Mouse (Mus musculus) liver, embryonic 15.5 days (tissue): ENCODE measurements around the gene Hist1h2ai. TPM values are rescaled to one million over a fixed set of nuclear protein-coding genes. Genes with fewer than 3 reads are reported as not detected.
A peak's percentile ranks its signal among the peaks of the same experiment; 100 is the strongest.
"Not testable (repeated sequence)": the region's sequence is repeated elsewhere in the genome, so short reads cannot be mapped to it uniquely, and the experiment has no call there.

Source experiments
- ATAC-seq: fragments of 200-750 bp; cut with Nextera tagmentation; 2 replicates; pipeline ENCODE4 v1.8.0; 2017; ENCODE audit warnings: moderate number of reproducible peaks, mild to moderate bottlenecking, moderate library complexity; ENCODE audit not compliant: insufficient read depth
- H3K27ac ChIP-seq: fragments of 300-500 bp; sonication (generic); replicated peaks from 2 replicates; pipeline ENCODE4 v1.5.1; 2015; ENCODE audit warnings: mild to moderate bottlenecking, inconsistent platforms
- H3K27me3 ChIP-seq: fragments of 300-500 bp; sonication (generic); 2 replicates; pipeline ENCODE4 v1.6.1; 2015; ENCODE audit warnings: mild to moderate bottlenecking, inconsistent platforms
- H3K36me3 ChIP-seq: fragments of 300-500 bp; sonication (generic); replicated peaks from 2 replicates; pipeline ENCODE4 v1.6.1; 2015; ENCODE audit warnings: moderate library complexity, mild to moderate bottlenecking, inconsistent platforms
- H3K4me1 ChIP-seq: fragments of 300-500 bp; sonication (generic); replicated peaks from 2 replicates; pipeline ENCODE4 v1.6.1; 2015; ENCODE audit warnings: inconsistent platforms
- H3K4me2 ChIP-seq: fragments of 300-500 bp; sonication (generic); 2 replicates; pipeline ENCODE4 v1.6.1; 2015; ENCODE audit warnings: moderate library complexity, mild to moderate bottlenecking, inconsistent platforms
- H3K4me3 ChIP-seq: fragments of 300-500 bp; sonication (generic); replicated peaks from 2 replicates; pipeline ENCODE4 v1.5.1; 2015; ENCODE audit warnings: mild to moderate bottlenecking, inconsistent platforms
- H3K9ac ChIP-seq: fragments of 300-500 bp; sonication (generic); 2 replicates; pipeline ENCODE4 v1.6.1; 2015; ENCODE audit warnings: moderate library complexity, mild to moderate bottlenecking, inconsistent platforms
- H3K9me3 ChIP-seq: fragments of 300-500 bp; sonication (generic); replicated peaks from 2 replicates; pipeline ENCODE4 v1.6.1; 2016; ENCODE audit warnings: inconsistent platforms
- WGBS: fragments of 180-500 bp; shearing (Covaris S2); methylation state at CpG from one replicate; pipeline ENCODE4 v1.1.7; 2015; ENCODE audit warnings: mixed read lengths; ENCODE audit not compliant: insufficient replicate concordance; 5-methylcytosine and 5-hydroxymethylcytosine counted together
- polyA plus RNA-seq: library from polyadenylated mRNA; unstranded; fragments of >200 nt; fragmentation: Nextera tagmentation; extraction: Ambion mirVana; gene quantifications from 2 replicates; pipeline ENCODE4 v1.2.1, GENCODE M21; 2015

The Hist1h2ai gene
- polyA plus RNA-seq, 1 experiment from 2014 or later = 19.9 TPM

DNA sequence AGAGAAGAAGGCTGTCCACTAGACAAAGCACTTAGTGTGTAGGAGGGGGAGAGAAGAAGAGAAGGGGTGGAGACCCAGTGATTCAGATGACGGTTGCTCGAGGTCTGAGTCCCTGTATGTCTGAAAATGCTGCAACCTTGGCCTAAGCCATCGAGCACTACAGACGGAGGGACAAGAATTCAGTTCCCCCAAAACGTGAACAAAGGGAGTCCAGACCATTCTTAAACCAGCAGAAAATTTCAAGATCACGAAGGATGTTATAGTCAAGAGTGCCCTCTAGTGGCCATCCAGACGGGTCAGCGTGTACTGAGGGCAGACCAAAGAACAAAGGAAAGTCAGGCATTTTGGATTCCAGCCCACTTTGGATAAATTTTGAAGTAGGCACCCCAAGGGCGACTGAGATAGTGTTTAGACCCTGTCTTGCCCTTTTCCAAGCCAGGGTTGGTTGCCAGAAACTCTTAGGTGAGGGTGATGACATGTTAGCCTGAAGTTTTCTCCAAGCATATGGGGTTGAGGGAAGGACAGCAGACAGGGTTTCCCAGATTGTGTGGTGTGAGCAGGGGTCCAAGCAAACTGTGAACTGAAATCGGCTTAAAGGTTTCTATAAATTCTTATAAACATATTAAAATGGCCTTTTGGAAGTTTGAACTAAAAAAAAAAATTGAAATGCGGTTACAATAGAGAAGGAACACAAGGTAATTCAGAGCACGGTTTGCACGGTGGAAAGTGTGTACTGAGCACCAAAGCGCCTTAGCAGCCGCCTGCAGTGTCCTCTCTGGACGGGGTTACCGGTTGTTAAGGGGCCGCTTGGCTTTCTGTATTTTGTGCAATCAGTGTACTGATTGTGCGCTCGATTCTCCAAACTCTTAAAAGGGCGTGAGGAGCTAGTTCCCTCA lies 18.0 kb downstream of the Hist1h2ai start:
- peak; percentile 64 for ATAC-seq
- H3K36me3 ChIP-seq = 0 out of 2 replicates have a peak, but pooled peaks cover 3% of the 10 kb centered on the region
- peak overlapping the region; percentile 85 for H3K4me2 ChIP-seq
- peak overlapping the region; percentile 92 for H3K27ac ChIP-seq
- H3K9ac ChIP-seq = peak overlapping the region; percentile 63
- peak overlapping the region; percentile 59 for H3K4me3 ChIP-seq
- no peaks in the 10 kb centered on the region for H3K27me3 ChIP-seq
- WGBS = under 1% methylated on average over 21 of the region's 21 CpGs
- H3K4me1 ChIP-seq = peaks cover 36% of the 10 kb centered on the region
- no peaks in the 10 kb centered on the region for H3K9me3 ChIP-seq

- not testable (repeated sequence) for H3K27me3 ChIP-seq, H3K9me3 ChIP-seq, H3K36me3 ChIP-seq
- H3K4me1 ChIP-seq = peaks cover 36% of the 10 kb centered on the region
- ATAC-seq = peak; percentile 90
- H3K27ac ChIP-seq = peak within 1 kb of the TSS; percentile 92
- peak within 1 kb of the TSS; percentile 85 for H3K4me2 ChIP-seq
- H3K4me3 ChIP-seq = peak within 1 kb of the TSS; percentile 59
- WGBS = under 1% methylated on average over 49 of the region's 56 CpGs
- H3K9ac ChIP-seq = peak within 1 kb of the TSS; percentile 63
Observed at GRCm38 (mm10) chr13:21734906-21735767, 18.9 kb downstream of the Hist1h2ai start, which contains the start of gene Hist1h4j. Gene Hist1h4j, plus strand, starts transcription at chr13:21735064.

DNA sequence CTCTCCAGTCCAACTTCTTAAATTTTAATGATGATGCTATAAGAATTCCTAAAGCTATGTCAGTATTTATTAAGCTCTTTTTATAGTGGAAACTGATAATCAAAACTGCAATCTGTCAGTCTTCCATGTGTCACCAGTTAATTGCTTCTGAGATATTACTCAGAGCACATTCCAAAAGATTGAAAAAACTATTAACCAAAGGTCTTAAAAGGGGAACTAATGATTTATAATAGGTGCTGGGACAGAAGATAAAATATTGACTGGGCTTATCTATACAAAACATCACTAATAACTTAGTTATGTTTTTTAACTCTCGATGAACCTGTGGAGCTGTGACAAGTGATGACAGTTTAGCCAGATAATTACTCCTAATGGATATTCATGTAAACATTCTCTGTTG lies 28.8 kb downstream of the Hist1h2ai start:
- 0 out of 2 replicates have a peak, but pooled peaks cover 9% of the 10 kb centered on the region for H3K36me3 ChIP-seq
- H3K27ac ChIP-seq = no peak overlapping the region
- peaks cover 31% of the 10 kb centered on the region for H3K4me1 ChIP-seq
- H3K9ac ChIP-seq = no peak overlapping the region
- no peaks in the 10 kb centered on the region for H3K9me3 ChIP-seq
- no peaks in the 10 kb centered on the region for H3K27me3 ChIP-seq
- WGBS = 19% methylated on average over 1 of the region's 1 CpGs
- no peak overlapping the region for H3K4me3 ChIP-seq
- no peak overlapping the region for H3K4me2 ChIP-seq
- ATAC-seq = no peak

DNA sequence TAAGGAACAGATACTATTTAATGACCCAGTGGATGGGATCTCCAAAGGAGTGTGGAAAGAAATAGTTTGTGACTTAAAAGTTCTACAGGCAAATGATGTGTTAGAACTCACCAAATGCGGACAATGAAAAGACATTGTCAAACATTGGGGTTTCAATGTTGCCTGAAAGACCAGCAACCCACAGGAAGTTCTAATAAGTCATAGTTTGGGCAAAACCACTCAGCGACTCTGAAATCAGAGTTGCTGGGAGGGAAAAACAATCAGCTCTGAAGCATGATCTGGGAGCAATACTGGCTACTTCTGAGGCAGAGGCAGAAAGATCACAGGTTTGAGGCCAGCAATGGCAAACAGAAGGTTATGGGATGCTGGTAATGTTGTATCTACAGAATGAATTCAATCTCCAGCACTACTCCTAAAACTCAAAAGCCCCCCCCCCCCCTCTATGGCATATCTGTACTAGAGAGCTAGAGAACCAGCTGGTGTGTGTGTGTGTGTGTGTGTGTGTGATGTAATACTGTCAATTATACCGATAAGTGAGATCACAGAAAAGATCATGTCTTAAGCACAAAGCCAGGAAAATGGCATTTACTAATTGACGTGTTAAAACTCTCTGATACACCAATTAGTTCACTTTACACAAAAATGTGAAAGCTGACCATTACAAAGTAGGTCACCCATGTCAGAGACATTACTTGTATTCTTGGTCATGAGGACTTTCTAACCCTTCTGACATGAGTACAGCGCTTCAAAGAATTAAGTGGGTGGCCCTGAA lies 33.4 kb downstream of the Hist1h2ai start:
- peaks cover 45% of the 10 kb centered on the region for H3K4me1 ChIP-seq
- peak overlapping the region; percentile 69 for H3K4me3 ChIP-seq
- H3K4me2 ChIP-seq = peak overlapping the region; percentile 77
- no peaks in the 10 kb centered on the region for H3K9me3 ChIP-seq
- H3K27me3 ChIP-seq = no peaks in the 10 kb centered on the region
- H3K9ac ChIP-seq = peak overlapping the region; percentile 79
- no peak for ATAC-seq
- WGBS = 1% methylated on average over 5 of the region's 5 CpGs
- peak overlapping the region; percentile 95 for H3K27ac ChIP-seq
- 0 out of 2 replicates have a peak, but pooled peaks cover 9% of the 10 kb centered on the region for H3K36me3 ChIP-seq

- peak within 1 kb of the TSS; percentile 69 for H3K4me3 ChIP-seq
- ATAC-seq = peak; percentile 47
- peaks cover 44% of the 10 kb centered on the region for H3K4me1 ChIP-seq
- H3K9ac ChIP-seq = peak within 1 kb of the TSS; percentile 79
- peak within 1 kb of the TSS; percentile 77 for H3K4me2 ChIP-seq
- H3K36me3 ChIP-seq, H3K27me3 ChIP-seq, H3K9me3 ChIP-seq: not testable (repeated sequence)
- H3K27ac ChIP-seq = peak within 1 kb of the TSS; percentile 99
- WGBS = under 1% methylated on average over 45 of the region's 56 CpGs
Observed at GRCm38 (mm10) chr13:21750159-21751017, 34.2 kb downstream of the Hist1h2ai start, which contains the start of gene Hist1h4k. Gene Hist1h4k, minus strand, starts transcription at chr13:21750505.

- Histone ChIP-seq H3K27ac (peak overlapping the region; percentile 99), H3K4me2 (peak overlapping the region; percentile 74), H3K4me3 (peak overlapping the region; percentile 57)
Observed at GRCm38 (mm10) chr13:21751417-21751816, 35.2 kb downstream of the Hist1h2ai start.

DNA sequence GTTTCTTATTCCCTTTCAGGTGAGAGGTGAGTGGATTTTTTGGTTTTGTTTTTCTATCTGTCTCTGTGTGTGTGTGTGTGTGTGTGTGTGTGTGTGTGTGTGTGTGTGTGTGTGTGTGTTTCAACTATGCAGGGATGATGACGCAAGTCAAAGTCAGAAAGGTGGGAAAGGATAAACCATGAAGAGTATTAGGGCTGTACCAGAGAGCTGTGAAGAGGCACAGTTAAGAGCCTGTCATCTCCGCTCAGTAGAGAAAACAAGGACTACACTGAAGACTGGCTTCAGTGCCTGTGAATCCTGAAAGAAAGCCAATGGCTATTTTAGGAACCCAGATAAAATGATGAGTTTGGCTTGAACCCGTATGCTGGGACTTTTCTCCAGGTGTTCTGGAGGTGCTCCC lies 35.6 kb downstream of the Hist1h2ai start:
- ATAC-seq = no peak
- Histone ChIP-seq H3K27me3 (no peaks in the 10 kb centered on the region), H3K9ac (peak overlapping the region; percentile 62), H3K27ac (peak overlapping the region; percentile 99), H3K4me1 (peaks cover 42% of the 10 kb centered on the region), H3K4me3 (peak overlapping the region; percentile 57), H3K36me3 (0 out of 2 replicates have a peak, but pooled peaks cover 4% of the 10 kb centered on the region), H3K4me2 (peak overlapping the region; percentile 74), H3K9me3 (no peaks in the 10 kb centered on the region)
- 35% methylated on average over 3 of the region's 3 CpGs for WGBS

More at GRCm38 (mm10) chr13:21751417-21751816, 35.2 kb downstream of the Hist1h2ai start:
- H3K4me1 ChIP-seq = peaks cover 42% of the 10 kb centered on the region
- ATAC-seq = no peak
- no peaks in the 10 kb centered on the region for H3K9me3 ChIP-seq
- no peaks in the 10 kb centered on the region for H3K27me3 ChIP-seq
- peak overlapping the region; percentile 62 for H3K9ac ChIP-seq
- 0 out of 2 replicates have a peak, but pooled peaks cover 7% of the 10 kb centered on the region for H3K36me3 ChIP-seq

DNA sequence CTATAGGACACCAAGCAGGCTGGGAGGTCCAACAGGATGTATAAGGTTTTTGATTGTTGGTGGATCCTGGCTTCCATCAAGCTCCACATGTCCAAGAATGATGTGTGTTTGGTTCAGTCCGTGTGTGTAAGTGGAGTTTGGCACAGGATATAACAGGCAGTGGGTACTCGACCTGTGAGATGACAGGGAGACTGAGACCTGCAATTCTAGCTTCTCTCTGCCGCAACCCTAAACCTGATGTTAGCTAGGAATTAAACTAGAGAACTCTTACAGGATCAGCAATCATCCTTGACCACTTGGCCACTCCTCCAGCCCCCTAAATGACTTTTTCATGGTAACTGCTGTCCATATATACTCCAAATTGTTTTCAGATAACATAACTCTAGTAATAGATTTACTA lies 36.1 kb downstream of the Hist1h2ai start:
- Histone ChIP-seq H3K27me3 (no peaks in the 10 kb centered on the region), H3K9me3 (no peaks in the 10 kb centered on the region), H3K9ac (peak overlapping the region; percentile 62), H3K4me1 (peaks cover 38% of the 10 kb centered on the region), H3K36me3 (0 out of 2 replicates have a peak, but pooled peaks cover 2% of the 10 kb centered on the region), H3K4me3 (peak overlapping the region; percentile 57), H3K4me2 (peak overlapping the region; percentile 74), H3K27ac (peak overlapping the region; percentile 99)
- ATAC-seq = no peak
- 26% methylated on average over 3 of the region's 3 CpGs for WGBS

GRCm38 (mm10) chr13:21753051-21753523 lies 36.9 kb downstream of the Hist1h2ai start:
- peak overlapping the region; percentile 99 for H3K27ac ChIP-seq
- ATAC-seq = no peak
- H3K4me3 ChIP-seq = peak overlapping the region; percentile 57
- H3K4me1 ChIP-seq = peaks cover 39% of the 10 kb centered on the region
- H3K9me3 ChIP-seq = no peaks in the 10 kb centered on the region
- WGBS = 0% methylated on average over 10 of the region's 10 CpGs
- 0 out of 2 replicates have a peak, but pooled peaks cover 2% of the 10 kb centered on the region for H3K36me3 ChIP-seq
- peak overlapping the region; percentile 74 for H3K4me2 ChIP-seq
- H3K9ac ChIP-seq = peak overlapping the region; percentile 62
- H3K27me3 ChIP-seq = no peaks in the 10 kb centered on the region
